Mouse (Mus musculus): ENCODE results near the gene Qtrt1. TPM values are rescaled to one million over a fixed set of nuclear protein-coding genes. Genes with fewer than 3 reads are reported as not detected.

Gene Qtrt1
- total and polyA plus RNA-seq, 3 experiments: 48.1 to 57.8 (median 56.8) TPM

DNA sequence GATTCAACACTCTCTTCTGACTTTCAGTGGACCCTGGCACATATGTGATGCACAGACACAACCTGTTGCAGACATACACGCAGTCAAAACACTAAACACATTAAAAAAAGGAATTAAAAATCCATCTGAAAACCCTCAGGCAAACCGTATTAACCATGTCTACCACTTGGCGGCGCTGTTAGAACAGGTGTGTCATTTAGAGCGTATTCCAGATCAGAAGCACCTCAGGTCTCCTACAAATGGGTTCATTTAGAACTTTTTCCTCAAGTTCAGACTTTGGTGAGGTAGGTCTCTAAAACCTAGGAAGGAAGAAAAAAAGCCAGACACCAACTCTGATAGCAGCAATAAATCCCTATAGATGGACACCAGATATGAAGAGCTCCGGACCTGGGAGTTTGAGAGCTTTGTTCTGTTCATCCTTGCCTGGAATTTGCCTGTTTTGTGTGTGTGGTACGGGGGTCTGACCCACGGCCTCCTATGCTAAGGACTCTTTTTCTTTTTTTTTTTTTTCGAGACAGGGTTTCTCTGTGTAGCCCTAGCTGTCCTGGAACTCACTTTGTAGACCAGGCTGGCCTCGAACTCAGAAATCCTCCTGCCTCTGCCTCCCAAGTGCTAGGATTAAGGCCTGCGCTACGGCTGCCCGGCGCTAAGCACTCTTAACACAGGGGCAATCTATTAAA, 45.0 kb upstream of the Qtrt1 start:
- in situ Hi-C loops (cut with MboI; ENCODE audit: low pct_ligation_motif_present, low pct_unique_long_range_greater_than_20kb, low sequenced_read_pairs) (loop anchor here (5.0 kb wide), 1 partner anchor 46 kb away; the partner anchor contains the start of gene Qtrt1), dilution Hi-C loops (cut with MboI; ENCODE audit: extremely low pct_ligation_motif_present, extremely low pct_unique_long_range_greater_than_20kb, low sequenced_read_pairs) (no loop called here)
- TF ChIP-seq SMC3 (IDR thresholded peaks at IDR 0.05; ENCODE audit: low read depth, low read length) (peak; percentile 55), E2F4 (IDR thresholded peaks at IDR 0.05; ENCODE audit: insufficient replicate concordance, low read depth, low read length) (no peak), CTCF (conservative IDR thresholded peaks at IDR 0.05 in 1 of 2, IDR thresholded peaks at IDR 0.05 in 1 of 2; ENCODE audit: low read depth in 2 of 2, low read length in 2 of 2) (peak; percentile 77 to 94), POLR2A (IDR thresholded peaks at IDR 0.05; ENCODE audit: low read depth, low read length) (no peak), RAD21 (IDR thresholded peaks at IDR 0.05; ENCODE audit: low read depth, low read length) (peak; percentile 63)
- peaks cover 33% of the 10 kb centered on the region for H3K79me2 ChIP-seq (replicated peaks; ENCODE audit: control insufficient read depth, extremely low read depth, insufficient read depth, poor library complexity, severe bottlenecking)
- H3K9ac ChIP-seq (ENCODE audit: insufficient read depth, low read depth): no peak overlapping the region
- H3K9me3 ChIP-seq (replicated peaks; ENCODE audit: low read length): no peaks in the 10 kb centered on the region
- no peaks in the 10 kb centered on the region for H3K27me3 ChIP-seq (replicated peaks)
- DNase-seq (ENCODE audit: extremely low read depth): peak; percentile 61
- no peak overlapping the region for H3K27ac ChIP-seq (ENCODE audit: insufficient read depth, low read depth)
- no peak overlapping the region for H3K4me2 ChIP-seq (ENCODE audit: insufficient read depth, low read depth, poor library complexity, severe bottlenecking)
- peaks cover 2 to 30% of the 10 kb centered on the region in 2 experiments; a peak in 3 of 4 replicates for H3K4me1 ChIP-seq (ENCODE audit: control insufficient read depth in 1 of 2, insufficient read depth in 2 of 2)
- no peak overlapping the region for H3K4me3 ChIP-seq (replicated peaks in 1 of 3; ENCODE audit: low read depth in 2 of 3, low read length in 2 of 3, poor library complexity in 1 of 3)
- H3K36me3 ChIP-seq (replicated peaks in 1 of 2; ENCODE audit: control insufficient read depth in 1 of 2, insufficient read depth in 1 of 2, low read length in 1 of 2): peaks cover 2 to 10% of the 10 kb centered on the region in 2 experiments

DNA sequence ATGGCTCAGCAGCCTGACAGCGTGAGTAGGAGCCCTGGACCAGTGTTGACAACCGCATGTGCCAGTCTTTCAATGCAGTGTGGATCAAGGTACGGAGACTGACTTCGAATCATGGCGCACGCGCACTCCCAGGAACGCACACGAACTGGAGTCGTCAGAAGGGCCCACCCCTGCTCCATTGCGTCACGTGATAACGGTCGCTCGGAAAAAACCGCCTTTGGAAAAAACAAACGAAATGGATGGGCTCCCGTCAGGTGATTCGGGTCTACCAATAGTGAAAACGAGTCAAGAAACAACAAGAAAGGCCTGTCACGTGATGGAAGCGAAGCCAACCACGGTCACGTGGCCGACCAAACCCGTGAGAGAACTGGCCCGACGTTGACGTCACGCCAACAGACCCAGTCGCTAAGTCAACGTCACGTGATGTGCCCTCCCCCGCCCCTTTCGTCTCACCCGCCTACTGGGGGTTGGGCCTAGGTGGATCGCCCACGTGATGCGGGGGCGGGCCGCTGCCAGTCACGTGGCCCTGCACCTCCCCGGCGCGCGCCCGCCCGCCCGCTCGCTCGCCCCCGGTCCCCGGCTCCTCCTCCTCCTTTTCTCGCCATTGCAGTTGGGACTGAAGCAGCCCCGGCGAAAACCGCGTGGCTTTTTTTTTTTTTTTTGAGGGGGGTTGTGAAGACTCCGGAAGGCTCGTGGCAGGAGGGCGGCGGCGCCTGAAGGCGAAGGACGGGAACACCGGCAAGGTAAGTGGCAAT, 44.1 kb upstream of the Qtrt1 start, which contains the start of gene Ilf3:
Ilf3 (plus strand) TSS at position 515 of the 755 bp plus-strand sequence.
- Histone ChIP-seq H3K4me3 (replicated peaks in 1 of 3; ENCODE audit: low read depth in 2 of 3, low read length in 2 of 3, poor library complexity in 1 of 3) (peak within 1 kb of the TSS; percentile 78 to 96 (median 90)), H3K27ac (ENCODE audit: insufficient read depth, low read depth) (peak within 1 kb of the TSS; percentile 68), H3K79me2 (replicated peaks; ENCODE audit: control insufficient read depth, extremely low read depth, insufficient read depth, poor library complexity, severe bottlenecking) (peaks cover 42% of the 10 kb centered on the region), H3K27me3 (replicated peaks) (no peaks in the 10 kb centered on the region), H3K4me2 (ENCODE audit: insufficient read depth, low read depth, poor library complexity, severe bottlenecking) (peak within 1 kb of the TSS; percentile 95), H3K36me3 (replicated peaks in 1 of 2; ENCODE audit: control insufficient read depth in 1 of 2, insufficient read depth in 1 of 2, low read length in 1 of 2) (peaks cover 4 to 18% of the 10 kb centered on the region in 2 experiments), H3K9ac (ENCODE audit: insufficient read depth, low read depth) (peak within 1 kb of the TSS; percentile 76), H3K4me1 (ENCODE audit: control insufficient read depth in 1 of 2, insufficient read depth in 2 of 2) (peaks cover 2 to 39% of the 10 kb centered on the region in 2 experiments; a peak in 3 of 4 replicates), H3K9me3 (replicated peaks; ENCODE audit: low read length) (no peaks in the 10 kb centered on the region)
- peak; percentile 99 for DNase-seq (ENCODE audit: extremely low read depth)
- in situ Hi-C loops (cut with MboI; ENCODE audit: low pct_ligation_motif_present, low pct_unique_long_range_greater_than_20kb, low sequenced_read_pairs): loop anchor here (5.0 kb wide), 1 partner anchor 45 kb away; the partner anchor contains the start of gene Qtrt1
- dilution Hi-C loops (cut with MboI; ENCODE audit: extremely low pct_ligation_motif_present, extremely low pct_unique_long_range_greater_than_20kb, low sequenced_read_pairs): no loop called here
- TF ChIP-seq JUND (conservative IDR thresholded peaks at IDR 0.05; ENCODE audit: low read depth, low read length) (peak; percentile 44), TBP (conservative IDR thresholded peaks at IDR 0.05; ENCODE audit: low read depth, low read length) (0 out of 2 replicates have a peak, but pooled peaks have one; percentile 28), SIN3A (IDR thresholded peaks at IDR 0.05; ENCODE audit: low read length) (peak; percentile 97), ZNF384 (IDR thresholded peaks at IDR 0.05; ENCODE audit: low read depth, low read length) (peak; percentile 23; the same call in 1 of the 2 replicates), TCF12 (IDR thresholded peaks at IDR 0.05; ENCODE audit: low read depth, low read length) (peak; percentile 58; the same call in 1 of the 2 replicates), POLR2A (IDR thresholded peaks at IDR 0.05; ENCODE audit: low read depth, low read length) (peak; percentile 70), E2F4 (IDR thresholded peaks at IDR 0.05; ENCODE audit: insufficient replicate concordance, low read depth, low read length) (peak; percentile 85), NELFE (IDR thresholded peaks at IDR 0.05; ENCODE audit: low read depth, low read length) (peak; percentile 33; the same call in 1 of the 2 replicates), ZMIZ1 (IDR thresholded peaks at IDR 0.05; ENCODE audit: low read depth, low read length) (peak; percentile 17; the same call in 1 of the 2 replicates), IRF4 (IDR thresholded peaks at IDR 0.05; ENCODE audit: low read depth, low read length) (peak; percentile 69; the same call in 1 of the 2 replicates), RCOR1 (conservative IDR thresholded peaks at IDR 0.05; ENCODE audit: low read depth, low read length) (0 out of 2 replicates have a peak, but pooled peaks have one; percentile 78), ELF1 (IDR thresholded peaks at IDR 0.05; ENCODE audit: low read depth, low read length) (peak; percentile 28; the same call in 1 of the 2 replicates), MAX (IDR thresholded peaks at IDR 0.05; ENCODE audit: low read length) (peak; percentile 100), RAD21 (IDR thresholded peaks at IDR 0.05; ENCODE audit: low read depth, low read length) (no peak), SMC3 (IDR thresholded peaks at IDR 0.05; ENCODE audit: low read depth, low read length) (no peak), ETS1 (conservative IDR thresholded peaks at IDR 0.05; ENCODE audit: low read depth, low read length) (peak; percentile 95), POLR2AphosphoS2 (IDR thresholded peaks at IDR 0.05; ENCODE audit: low read depth, low read length) (no peak), NRF1 (IDR thresholded peaks at IDR 0.05; ENCODE audit: low read depth, low read length) (peak; percentile 70), CTCF (conservative IDR thresholded peaks at IDR 0.05 in 1 of 2, IDR thresholded peaks at IDR 0.05 in 1 of 2; ENCODE audit: low read depth in 2 of 2, low read length in 2 of 2) (no peak), MAZ (IDR thresholded peaks at IDR 0.05; ENCODE audit: low read depth, low read length) (no peak; the same call in 1 of the 2 replicates), HCFC1 (IDR thresholded peaks at IDR 0.05; ENCODE audit: low read depth, low read length) (peak; percentile 73), ZC3H11A (IDR thresholded peaks at IDR 0.05; ENCODE audit: low read depth, low read length) (no peak), EP300 (IDR thresholded peaks at IDR 0.05; ENCODE audit: low read length) (peak; percentile 63; the same call in 1 of the 2 replicates), USF2 (conservative IDR thresholded peaks at IDR 0.05; ENCODE audit: low read depth, low read length) (peak; percentile 100), KAT2A (IDR thresholded peaks at IDR 0.05; ENCODE audit: insufficient replicate concordance, low read length) (no peak), BHLHE40 (IDR thresholded peaks at IDR 0.05; ENCODE audit: low read depth, low read length) (peak; percentile 100), MEF2A (IDR thresholded peaks at IDR 0.05; ENCODE audit: borderline replicate concordance, low read depth, low read length) (peak; percentile 72)

All from CH12.LX (cell line).